Mouse (Mus musculus): ENCODE measurements around the gene Me1.
"Not testable (repeated sequence)": the region's sequence is repeated elsewhere in the genome, so short reads cannot be mapped to it uniquely, and the experiment has no call there.

Gene Me1

GRCm38 (mm10) chr9:86596983-86597382 lies 98.8 kb downstream of the Me1 start:
- not testable (repeated sequence) for DNase-seq (ENCODE audit: low spot score in 2 of 2)

GRCm38 (mm10) chr9:86594357-86594767 lies 101.4 kb downstream of the Me1 start:
- DNase-seq (ENCODE audit: low spot score in 2 of 2), result not testable (repeated sequence)

- DNase-seq (ENCODE audit: low spot score in 2 of 2), result peak; percentile 55 to 74
Observed at GRCm38 (mm10) chr9:86592676-86593668, 102.8 kb downstream of the Me1 start.

GRCm38 (mm10) chr9:86587019-86587795 lies 108.5 kb downstream of the Me1 start:
- DNase-seq (ENCODE audit: low spot score in 2 of 2), result no peak

GRCm38 (mm10) chr9:86583740-86584139 lies 112.0 kb downstream of the Me1 start:
- peak; percentile 64 to 81 for DNase-seq (ENCODE audit: low spot score in 2 of 2)

DNA sequence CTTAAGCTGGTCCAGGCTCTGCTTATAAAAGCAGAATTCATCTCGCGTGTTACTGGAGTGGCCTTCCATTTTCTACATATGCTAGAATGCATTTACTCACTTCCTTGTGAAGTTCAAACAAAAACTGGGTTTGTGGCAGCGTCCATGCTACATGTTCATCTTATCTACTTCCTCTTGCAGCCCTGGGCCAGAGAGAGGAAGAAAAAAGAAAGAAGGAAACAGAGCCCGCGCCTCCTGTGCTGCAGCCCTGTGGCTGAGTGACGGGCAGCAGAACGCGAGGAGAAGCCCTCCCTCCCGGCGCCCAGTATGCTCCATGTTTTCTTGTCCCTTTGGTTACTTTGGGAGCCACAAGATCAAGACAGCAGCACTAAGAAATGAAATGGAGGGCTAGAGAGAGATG lies 116.1 kb downstream of the Me1 start:
- DNase-seq (ENCODE audit: low spot score in 2 of 2), result no peak

DNA sequence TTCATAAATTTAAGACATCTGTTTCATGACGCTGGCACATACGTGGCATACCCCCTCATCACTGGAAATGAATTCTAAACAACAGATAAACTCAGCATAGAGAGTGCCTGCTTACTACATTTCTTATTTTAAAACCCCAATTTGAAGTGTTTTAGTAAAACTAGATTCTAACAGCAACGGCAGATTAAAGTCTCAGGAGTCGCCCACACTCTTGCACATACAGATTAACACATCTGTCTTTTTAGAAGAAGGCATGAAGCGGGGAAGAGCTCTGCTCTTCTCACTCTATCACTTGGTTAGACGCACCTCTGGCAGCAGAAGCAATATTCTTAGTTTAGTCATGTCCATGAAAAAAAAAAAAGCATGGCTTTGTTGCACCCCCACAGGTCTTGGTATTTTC lies 120.6 kb downstream of the Me1 start:
- no peak for DNase-seq (ENCODE audit: low spot score in 2 of 2)

DNA sequence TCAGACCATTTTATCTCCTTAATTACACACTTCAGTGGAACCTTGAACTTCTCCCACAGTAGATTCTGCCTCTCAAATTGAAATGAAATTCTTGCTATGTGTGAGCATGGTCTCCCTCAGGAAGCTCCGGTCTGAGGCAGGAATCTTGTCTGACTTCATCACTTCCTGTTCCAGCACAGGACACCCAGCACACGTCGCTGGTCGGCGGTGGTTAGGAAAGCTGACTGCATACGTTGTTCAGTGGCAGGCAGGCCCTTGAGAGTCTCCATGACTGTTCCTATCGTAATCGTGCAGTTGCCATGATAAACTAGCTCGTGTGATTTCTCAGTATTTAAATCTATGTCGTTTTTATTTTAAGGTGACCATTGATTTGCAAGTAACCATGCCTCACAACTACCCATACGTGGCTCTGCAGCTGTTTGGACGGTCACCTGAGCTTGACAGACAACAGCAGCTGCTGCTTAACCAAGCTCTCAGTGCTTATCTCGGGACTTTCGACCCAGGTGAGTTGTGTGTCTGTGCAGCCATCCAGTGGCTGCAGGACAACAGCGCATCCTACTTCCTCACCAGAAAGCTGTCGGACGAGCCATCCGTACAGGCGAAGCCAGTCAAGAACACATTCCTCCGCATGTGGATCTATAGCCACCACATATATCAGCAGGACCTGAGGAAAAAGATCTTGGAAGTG lies 122.0 kb downstream of the Me1 start:
- DNase-seq (ENCODE audit: low spot score in 2 of 2), result no peak

DNA sequence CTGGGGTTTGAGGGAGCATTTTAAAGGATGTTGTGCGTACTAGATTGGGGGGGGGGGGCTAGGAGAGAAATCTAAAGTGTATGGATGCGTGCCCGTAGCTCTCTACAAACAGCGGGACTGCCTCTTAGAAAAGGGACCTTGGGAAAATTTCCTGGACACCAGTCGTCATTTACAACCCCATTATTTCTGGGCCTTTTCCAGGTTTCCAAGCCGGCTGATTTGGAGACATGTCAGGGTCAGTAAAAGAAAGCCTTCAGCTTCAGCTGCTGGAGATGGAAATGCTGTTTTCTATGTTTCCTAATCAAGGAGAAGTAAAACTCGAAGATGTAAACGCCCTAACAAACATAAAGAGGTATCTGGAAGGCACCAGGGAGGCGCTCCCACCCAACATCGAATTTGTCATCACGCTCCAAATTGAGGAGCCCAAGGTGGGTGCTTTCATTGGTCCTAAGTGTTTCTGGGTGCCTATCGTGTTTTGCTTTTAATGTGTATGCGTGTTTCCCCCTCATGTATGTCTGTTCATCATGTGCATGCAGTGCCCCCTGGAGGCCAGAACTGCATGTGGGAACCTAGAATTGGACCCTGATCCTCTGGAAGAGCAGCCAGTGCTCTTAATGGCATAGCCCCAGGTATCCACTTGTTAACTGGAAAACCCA lies 123.0 kb downstream of the Me1 start:
- peak; percentile 77 to 87 for DNase-seq (ENCODE audit: low spot score in 2 of 2)

GRCm38 (mm10) chr9:86572196-86572595 lies 123.6 kb downstream of the Me1 start:
- DNase-seq (ENCODE audit: low spot score in 2 of 2), result peak; percentile 28 to 37

DNA sequence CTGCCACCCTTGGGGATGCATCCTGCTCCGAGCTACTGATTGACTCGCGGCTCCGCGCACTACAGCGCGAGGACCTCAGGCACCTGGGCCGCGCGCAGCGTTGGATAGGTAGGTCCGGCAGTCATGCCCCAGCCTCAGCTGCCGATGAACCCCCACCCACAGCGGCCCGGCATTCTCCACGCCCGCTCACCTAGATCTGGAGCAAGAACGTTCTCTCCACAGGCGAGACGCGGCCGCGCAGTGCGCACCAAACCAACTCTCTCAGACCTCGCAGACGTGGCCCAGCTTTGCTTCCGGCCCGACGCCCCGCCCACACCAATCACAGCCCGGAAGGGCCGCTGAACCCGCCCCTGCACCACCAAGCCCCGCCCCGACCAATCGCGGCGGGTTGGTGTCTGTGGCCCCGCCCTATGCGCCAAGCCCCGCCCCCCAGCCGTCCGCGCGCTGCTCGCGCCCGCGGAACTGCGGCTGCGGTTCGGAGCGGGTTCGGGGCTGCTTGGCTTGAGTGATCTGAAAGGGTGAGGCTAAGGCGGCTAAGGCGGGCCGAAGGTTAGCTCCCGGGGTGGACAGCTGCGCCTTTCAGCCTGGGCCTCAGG lies 124.1 kb downstream of the Me1 start, which contains the start of the genes Pgm3 and Rwdd2a:
Gene Pgm3 (minus strand): TSS at position 303 of the 596 bp plus-strand sequence.
Gene Rwdd2a (plus strand): TSS at position 452 of the 596 bp plus-strand sequence.
- DNase-seq (ENCODE audit: low spot score in 2 of 2), result peak; percentile 93 to 94

GRCm38 (mm10) chr9:86570946-86571345 lies 124.8 kb downstream of the Me1 start:
- DNase-seq (ENCODE audit: low spot score in 2 of 2), result no peak

GRCm38 (mm10) chr9:86570261-86570890 lies 125.4 kb downstream of the Me1 start:
- DNase-seq (ENCODE audit: low spot score in 2 of 2), result no peak

- DNase-seq (ENCODE audit: low spot score in 2 of 2), result no peak
Observed at GRCm38 (mm10) chr9:86569314-86569910, 126.3 kb downstream of the Me1 start.

GRCm38 (mm10) chr9:86560543-86560942 lies 135.2 kb downstream of the Me1 start:
- no peak for DNase-seq (ENCODE audit: low spot score in 2 of 2)

- DNase-seq (ENCODE audit: low spot score in 2 of 2), result no peak
Observed at GRCm38 (mm10) chr9:86554641-86555040, 141.1 kb downstream of the Me1 start.

GRCm38 (mm10) chr9:86553886-86554285 lies 141.9 kb downstream of the Me1 start:
- no peak for DNase-seq (ENCODE audit: low spot score in 2 of 2)

GRCm38 (mm10) chr9:86550717-86551116 lies 145.0 kb downstream of the Me1 start:
- DNase-seq (ENCODE audit: low spot score in 2 of 2), result no peak

DNA sequence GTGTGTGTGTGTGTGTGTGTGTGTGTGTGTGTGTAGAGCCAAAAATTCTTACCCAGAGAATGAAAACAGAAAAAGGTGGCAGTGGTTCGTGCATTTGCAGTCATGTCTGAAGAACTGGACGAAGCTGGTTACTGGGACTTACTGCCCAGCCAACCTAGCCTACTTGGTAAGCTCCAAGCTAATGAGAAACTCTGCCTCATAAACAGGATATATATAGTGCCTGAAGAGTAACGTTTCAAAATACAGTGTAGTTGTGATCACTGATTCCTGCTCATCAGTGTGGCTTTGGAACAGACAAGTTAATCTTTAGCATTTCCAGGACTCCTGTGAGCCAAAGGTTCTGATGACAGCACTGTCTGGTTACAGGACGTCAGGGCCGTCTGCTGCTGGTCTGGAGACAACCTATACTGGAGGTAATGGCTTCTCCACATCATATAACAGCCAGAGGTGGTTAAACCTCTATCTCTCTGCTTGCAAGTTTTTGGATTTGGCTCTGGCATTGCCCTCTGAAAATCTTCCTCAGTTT lies 146.1 kb downstream of the Me1 start:
- DNase-seq (ENCODE audit: low spot score in 2 of 2), result no peak

DNA sequence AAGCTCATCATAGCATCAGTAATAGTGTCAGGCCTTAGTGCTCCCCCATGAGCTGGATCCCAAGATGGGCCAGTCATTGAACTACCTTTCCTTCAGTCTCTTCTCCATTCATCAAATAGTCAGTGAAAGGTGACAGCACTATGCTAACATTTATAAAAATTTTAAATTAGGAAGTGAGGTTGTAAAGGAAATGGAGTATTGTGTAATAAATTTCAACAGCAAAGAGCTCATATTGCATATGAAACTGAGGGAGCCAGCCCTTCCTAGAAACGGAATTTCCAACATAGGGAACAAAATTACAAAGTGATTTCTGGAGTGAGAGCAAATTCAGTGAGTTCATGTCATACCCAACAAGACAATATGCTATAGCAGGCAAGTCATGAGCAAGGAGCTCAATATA lies 151.2 kb downstream of the Me1 start:
- no peak for DNase-seq (ENCODE audit: low spot score in 2 of 2)

Measured in frontal cortex, postnatal 36 days (tissue).